Mouse (Mus musculus): ENCODE data around the gene Tspan14. TPM values are rescaled to one million over a fixed set of nuclear protein-coding genes. Genes with fewer than 3 reads are reported as not detected.

Gene Tspan14
- polyA plus RNA-seq, 1 experiment from 2014 or later = 61.1 TPM

DNA sequence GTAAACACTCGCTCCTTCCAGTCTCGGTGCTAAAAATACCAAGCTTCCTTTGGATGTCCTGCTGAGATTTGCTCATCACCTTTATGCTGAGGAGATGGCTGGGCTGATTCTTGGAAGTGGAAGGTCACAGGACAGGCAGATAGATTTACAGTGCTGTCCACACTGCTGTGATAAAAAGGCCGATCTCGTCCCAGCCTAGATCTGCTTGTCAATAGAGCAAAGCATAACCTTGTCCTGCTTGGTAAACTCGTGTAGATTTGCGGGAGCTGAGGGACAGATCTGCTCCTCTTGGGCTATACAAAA is 942 bp upstream of the Tspan14 start:
- 5% methylated on average over 6 of the region's 6 CpGs for WGBS

DNA sequence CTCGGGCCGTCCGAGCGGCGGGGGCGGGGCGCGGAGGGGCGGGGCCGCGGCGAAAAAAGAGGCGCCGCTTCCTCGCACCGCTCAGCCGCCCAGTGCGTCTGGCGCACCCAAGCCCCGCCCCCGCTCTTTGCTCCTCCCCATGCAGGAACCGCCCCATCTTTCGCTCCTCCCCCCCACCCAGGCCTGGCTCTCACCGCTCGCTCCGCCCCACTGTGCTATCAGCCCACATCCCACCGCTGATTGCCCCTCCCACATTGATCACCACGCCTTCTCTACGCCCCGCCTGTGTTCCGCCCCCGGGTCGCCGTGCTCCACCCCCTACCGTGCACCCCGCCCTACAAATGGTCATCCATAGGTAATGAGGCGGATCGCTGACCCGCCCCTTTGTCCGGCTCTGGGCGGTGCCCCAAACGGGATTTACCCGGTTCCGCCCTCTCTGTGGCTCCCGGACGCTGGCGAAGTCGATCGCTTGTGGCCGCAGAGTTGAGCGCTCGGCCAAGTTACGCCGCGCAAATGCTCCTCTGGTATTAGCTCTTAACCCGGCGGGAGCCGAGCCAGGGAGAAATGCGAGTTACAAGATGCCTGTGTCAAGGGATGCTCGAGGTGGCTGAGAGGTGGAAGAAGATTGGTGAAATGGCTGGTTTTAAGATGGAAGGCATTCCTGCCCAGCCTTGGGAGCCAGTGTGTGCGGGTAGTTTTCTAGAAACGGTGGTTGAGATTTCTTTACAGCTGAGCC is 423 bp upstream of the Tspan14 start:
- H3K36me3 ChIP-seq = no peaks in the 10 kb centered on the region
- H3K27ac ChIP-seq (replicated peaks) = peak overlapping the region; percentile 88
- under 1% methylated on average over 41 of the region's 62 CpGs for WGBS
- peaks cover 40% of the 10 kb centered on the region for H3K4me1 ChIP-seq (replicated peaks)
- peak overlapping the region; percentile 88 for H3K9ac ChIP-seq
- H3K9me3 ChIP-seq = no peaks in the 10 kb centered on the region
- H3K4me3 ChIP-seq = peak overlapping the region; percentile 95
- no peaks in the 10 kb centered on the region for H3K27me3 ChIP-seq
- H3K4me2 ChIP-seq = peak overlapping the region; percentile 81
- peak; percentile 92 for ATAC-seq (ENCODE audit: low FRiP score, low read depth)

More for the DNA sequence above, 942 bp upstream of the Tspan14 start:
- H3K9me3 ChIP-seq = no peaks in the 10 kb centered on the region
- peak overlapping the region; percentile 81 for H3K4me2 ChIP-seq
- peak overlapping the region; percentile 88 for H3K27ac ChIP-seq (replicated peaks)
- no peaks in the 10 kb centered on the region for H3K27me3 ChIP-seq
- peaks cover 37% of the 10 kb centered on the region for H3K4me1 ChIP-seq (replicated peaks)
- H3K4me3 ChIP-seq = peak overlapping the region; percentile 95
- H3K36me3 ChIP-seq = no peaks in the 10 kb centered on the region
- 0 out of 2 replicates have a peak, but pooled peaks have one; percentile 0 for ATAC-seq (ENCODE audit: low FRiP score, low read depth)
- peak overlapping the region; percentile 50 for H3K9ac ChIP-seq

DNA sequence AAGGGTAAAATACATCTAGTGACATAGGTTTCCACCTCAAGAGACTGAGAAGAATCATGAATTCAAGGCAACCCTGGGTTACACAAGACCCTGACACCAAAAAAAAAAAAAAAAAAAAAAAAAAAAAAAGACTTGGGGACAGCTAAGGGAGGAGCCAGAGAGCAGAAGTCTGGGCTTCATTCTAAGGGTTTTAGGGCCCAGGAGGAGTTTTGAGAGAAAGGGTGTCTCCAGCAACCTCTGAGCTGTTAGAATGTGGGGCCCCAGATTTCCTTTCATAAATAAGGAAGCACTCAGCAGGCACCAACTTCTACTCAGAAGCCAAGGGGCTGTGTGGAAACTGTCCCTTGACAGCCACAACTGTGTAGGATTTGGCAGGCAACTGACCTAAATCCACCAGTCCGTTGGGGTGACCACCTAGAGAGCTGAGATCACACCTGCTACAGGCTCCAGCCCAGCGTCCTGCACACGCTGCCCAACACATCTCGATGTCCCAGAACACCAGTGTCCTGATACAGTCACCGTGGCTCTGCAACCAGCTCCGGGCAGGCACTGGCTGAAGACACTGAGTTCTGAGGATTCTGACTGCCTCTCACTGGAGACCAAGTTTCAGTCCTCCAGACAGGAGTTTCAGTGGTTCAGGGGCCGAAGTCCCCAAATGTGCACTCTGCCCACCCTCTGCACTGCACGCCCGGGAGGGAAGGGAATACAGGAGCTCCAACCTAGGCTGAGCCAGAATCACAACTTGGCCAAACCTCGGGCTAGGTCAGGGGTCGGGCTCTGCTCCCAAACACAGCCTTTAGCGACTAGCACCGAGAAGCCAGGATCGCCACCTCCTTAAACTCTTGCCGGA is 875 bp downstream of the Tspan14 start:
- no peak; the same call in 1 of the 2 replicates for ATAC-seq (ENCODE audit: low FRiP score, low read depth)
- Histone ChIP-seq H3K27ac (replicated peaks) (peak overlapping the region; percentile 88), H3K36me3 (no peaks in the 10 kb centered on the region), H3K9me3 (no peaks in the 10 kb centered on the region), H3K4me1 (replicated peaks) (peaks cover 40% of the 10 kb centered on the region), H3K4me3 (peak overlapping the region; percentile 95), H3K4me2 (peak overlapping the region; percentile 81), H3K9ac (peak overlapping the region; percentile 88), H3K27me3 (no peaks in the 10 kb centered on the region)
- WGBS = 2% methylated on average over 15 of the region's 15 CpGs

DNA sequence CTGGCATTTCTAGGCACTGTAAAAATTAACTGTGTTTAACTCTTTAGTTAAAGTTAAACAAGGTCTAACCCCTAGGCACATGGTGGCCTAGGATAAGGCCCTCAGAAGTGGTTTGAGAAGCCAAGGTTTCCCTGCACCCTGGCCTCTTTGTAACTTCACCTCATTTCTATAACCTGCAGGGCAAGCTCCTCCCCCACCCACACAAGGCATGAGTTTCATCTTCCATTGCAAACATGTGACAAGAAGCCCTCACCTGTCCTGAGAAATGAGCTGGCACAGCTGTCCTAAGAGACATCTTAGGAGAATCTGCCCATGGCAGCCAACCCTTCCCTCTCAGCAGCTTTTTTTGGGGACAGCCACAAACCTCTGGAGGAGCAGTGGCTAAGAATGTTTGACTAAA is 1.7 kb downstream of the Tspan14 start:
- Histone ChIP-seq H3K9ac (peak overlapping the region; percentile 88; the same call in 1 of the 2 replicates), H3K27me3 (no peaks in the 10 kb centered on the region), H3K36me3 (no peaks in the 10 kb centered on the region), H3K4me3 (peak overlapping the region; percentile 95), H3K27ac (replicated peaks) (no peak overlapping the region), H3K4me1 (replicated peaks) (peaks cover 46% of the 10 kb centered on the region), H3K9me3 (no peaks in the 10 kb centered on the region), H3K4me2 (peak overlapping the region; percentile 81)
- ATAC-seq (ENCODE audit: low FRiP score, low read depth) = no peak

DNA sequence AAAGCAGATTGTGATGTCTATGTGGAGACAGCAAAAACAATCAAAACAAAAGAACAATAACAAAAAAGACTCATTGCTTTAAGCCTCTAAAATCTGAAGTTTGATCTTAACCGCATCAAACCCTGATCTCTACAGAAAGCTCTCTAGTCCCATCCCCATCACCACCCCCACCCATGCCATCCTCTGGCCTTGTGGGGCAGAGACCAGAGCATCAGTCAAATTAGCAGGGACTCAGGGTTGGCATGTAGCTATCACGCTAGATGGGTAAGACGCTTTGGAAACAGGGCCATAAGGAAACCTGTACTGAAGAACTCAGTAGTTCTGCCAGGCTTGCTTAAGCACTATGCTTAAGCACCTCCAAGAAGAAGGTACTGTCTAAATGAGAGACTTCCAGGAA is 2.4 kb downstream of the Tspan14 start:
- Histone ChIP-seq H3K9me3 (no peaks in the 10 kb centered on the region), H3K4me2 (peak overlapping the region; percentile 81), H3K27ac (replicated peaks) (no peak overlapping the region), H3K27me3 (no peaks in the 10 kb centered on the region), H3K36me3 (no peaks in the 10 kb centered on the region), H3K4me3 (no peak overlapping the region), H3K4me1 (replicated peaks) (peaks cover 49% of the 10 kb centered on the region), H3K9ac (no peak overlapping the region)
- ATAC-seq (ENCODE audit: low FRiP score, low read depth) = no peak
- 95% methylated on average over 3 of the region's 3 CpGs for WGBS

DNA sequence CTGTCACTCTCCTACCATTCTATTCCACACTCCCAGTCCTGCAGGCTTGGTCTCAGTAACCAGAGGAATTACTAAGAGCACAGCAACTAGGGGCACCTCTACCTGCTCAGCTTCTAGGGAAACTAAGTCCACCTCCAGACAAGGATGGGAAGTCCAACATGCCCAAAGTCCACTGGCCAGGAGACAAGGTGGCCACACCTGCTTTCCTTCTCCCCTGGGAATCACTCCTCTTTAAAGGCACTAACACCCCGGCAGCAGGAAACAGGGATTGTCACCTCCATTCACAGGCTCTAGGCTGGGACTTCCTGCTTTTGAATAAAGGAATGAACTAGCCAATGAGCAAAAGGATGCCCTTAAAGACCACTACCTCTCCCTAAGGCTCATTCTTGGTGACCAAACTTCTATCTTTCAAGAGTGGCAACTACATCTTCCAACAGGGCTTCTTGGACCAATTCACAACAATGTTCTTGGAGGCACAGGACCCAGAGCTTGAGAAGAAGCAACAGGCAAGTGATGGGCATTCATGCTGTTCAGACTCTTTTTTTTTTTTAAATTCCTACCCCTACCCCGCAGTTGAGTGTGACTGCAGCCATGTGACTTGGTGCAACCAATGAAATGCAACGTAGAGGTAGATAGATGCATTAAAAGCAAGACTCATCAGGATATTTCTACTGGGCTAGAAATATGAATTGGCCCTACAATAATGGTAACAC is 3.0 kb downstream of the Tspan14 start:
- no peak overlapping the region for H3K27ac ChIP-seq (replicated peaks)
- no peaks in the 10 kb centered on the region for H3K27me3 ChIP-seq
- H3K4me1 ChIP-seq (replicated peaks) = peaks cover 54% of the 10 kb centered on the region
- H3K4me3 ChIP-seq = no peak overlapping the region
- no peaks in the 10 kb centered on the region for H3K36me3 ChIP-seq
- no peak for ATAC-seq (ENCODE audit: low FRiP score, low read depth)
- WGBS = 80% methylated on average over 3 of the region's 3 CpGs
- H3K4me2 ChIP-seq = peak overlapping the region; percentile 81; the same call in 1 of the 2 replicates
- H3K9me3 ChIP-seq = no peaks in the 10 kb centered on the region
- H3K9ac ChIP-seq = no peak overlapping the region

DNA sequence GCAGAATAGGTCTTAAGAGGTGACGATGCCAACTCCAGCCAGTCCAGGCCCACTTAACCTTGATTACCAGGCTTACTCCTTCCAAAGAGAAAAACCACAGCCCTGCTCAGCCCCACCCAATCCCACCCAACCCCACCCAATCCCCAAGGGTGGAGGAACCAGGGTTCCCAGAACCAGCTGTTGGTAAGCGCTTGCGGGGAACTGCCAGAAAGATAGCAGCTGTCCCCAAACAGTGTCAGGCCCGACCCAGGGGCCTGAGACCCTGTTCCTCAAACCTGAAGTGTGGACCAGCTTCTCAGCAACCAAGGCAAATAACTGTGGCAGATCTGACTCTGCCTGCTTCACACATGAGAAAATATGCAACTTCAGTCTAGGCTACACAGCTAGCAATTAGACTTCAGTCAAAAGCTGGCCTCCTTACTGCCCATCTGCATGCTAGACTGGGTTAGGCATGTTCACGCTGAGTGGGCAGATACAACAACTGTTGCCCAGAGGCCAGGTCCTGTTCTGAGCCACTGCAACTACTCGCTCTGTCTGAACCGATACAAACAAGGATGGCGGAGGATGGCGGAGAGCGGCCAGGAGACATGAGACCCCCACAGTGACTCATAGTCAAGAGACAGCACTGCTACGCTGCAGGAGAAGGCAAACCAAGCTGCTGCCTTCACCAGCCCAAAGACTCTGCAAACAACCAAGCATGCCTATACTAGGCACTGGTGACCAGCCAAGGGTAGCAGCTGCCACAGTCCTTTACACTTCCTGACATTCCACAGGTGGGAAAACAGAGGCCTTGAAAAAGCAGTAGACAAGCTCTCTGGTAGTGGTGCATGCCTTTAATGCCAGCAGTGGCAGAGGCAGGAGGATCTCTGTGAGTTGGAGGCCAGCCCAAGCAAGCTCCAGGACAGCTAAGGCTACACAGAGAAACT is 4.0 kb downstream of the Tspan14 start:
- H3K9ac ChIP-seq = no peak overlapping the region
- H3K4me1 ChIP-seq (replicated peaks) = peaks cover 58% of the 10 kb centered on the region
- H3K27ac ChIP-seq (replicated peaks) = no peak overlapping the region; the same call in 1 of the 2 replicates

DNA sequence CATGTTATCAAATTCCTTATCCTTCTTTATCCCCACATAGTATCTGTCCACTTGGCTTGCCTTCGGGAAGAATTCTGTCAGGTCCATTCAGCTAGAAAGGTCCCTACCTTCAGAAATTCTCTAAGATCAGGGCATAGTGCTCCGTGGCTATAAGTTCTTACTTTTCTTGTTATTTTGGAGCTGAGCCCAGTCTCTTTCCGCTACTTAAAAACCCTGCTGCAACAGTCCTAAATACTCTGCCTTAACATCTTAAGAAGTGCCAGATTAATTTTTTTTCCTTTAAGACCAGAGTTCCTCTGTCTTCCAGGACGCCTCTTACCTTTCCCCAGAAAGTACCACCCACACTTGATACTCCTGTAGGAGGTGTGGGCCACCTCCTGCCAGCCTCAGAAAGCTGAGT is 6.4 kb downstream of the Tspan14 start:
- Histone ChIP-seq H3K9me3 (no peaks in the 10 kb centered on the region), H3K4me1 (replicated peaks) (peaks cover 72% of the 10 kb centered on the region), H3K9ac (no peak overlapping the region), H3K27me3 (no peaks in the 10 kb centered on the region), H3K27ac (replicated peaks) (peak overlapping the region; percentile 1; the same call in 1 of the 2 replicates), H3K4me2 (no peak overlapping the region), H3K36me3 (no peaks in the 10 kb centered on the region), H3K4me3 (no peak overlapping the region)
- no peak for ATAC-seq (ENCODE audit: low FRiP score, low read depth)
- 55% methylated on average over 4 of the region's 4 CpGs for WGBS

More for the DNA sequence above, 4.0 kb downstream of the Tspan14 start:
- Histone ChIP-seq H3K9me3 (no peaks in the 10 kb centered on the region), H3K4me3 (no peak overlapping the region), H3K27me3 (no peaks in the 10 kb centered on the region), H3K4me2 (peak overlapping the region; percentile 14; the same call in 1 of the 2 replicates), H3K36me3 (no peaks in the 10 kb centered on the region)
- no peak for ATAC-seq (ENCODE audit: low FRiP score, low read depth)
- WGBS = 67% methylated on average over 11 of the region's 11 CpGs

DNA sequence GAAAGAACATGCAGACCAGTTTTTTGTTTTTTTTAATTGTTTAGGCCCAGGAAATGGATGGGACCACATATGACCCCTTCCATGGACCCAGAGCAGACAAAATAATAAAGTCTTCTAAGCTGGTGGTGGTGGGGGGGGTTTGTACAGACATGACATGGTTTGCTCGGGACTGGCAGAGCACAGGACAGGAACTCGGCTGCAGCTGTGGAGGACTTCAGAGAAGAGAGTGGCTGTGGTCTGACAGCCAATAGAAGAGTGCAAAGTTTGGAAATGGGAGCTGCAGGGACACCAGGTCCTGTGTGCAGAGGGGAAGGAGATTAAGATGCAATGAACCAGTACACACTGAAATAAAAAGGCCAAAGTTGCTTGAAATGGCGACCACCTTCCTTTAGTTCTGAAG is 7.0 kb downstream of the Tspan14 start:
- H3K4me1 ChIP-seq (replicated peaks) = peaks cover 72% of the 10 kb centered on the region
- no peaks in the 10 kb centered on the region for H3K27me3 ChIP-seq
- H3K36me3 ChIP-seq = no peaks in the 10 kb centered on the region
- H3K9me3 ChIP-seq = no peaks in the 10 kb centered on the region
- no peak overlapping the region for H3K9ac ChIP-seq
- 0 out of 2 replicates have a peak overlapping the region, but pooled peaks have one; percentile 1 for H3K27ac ChIP-seq (replicated peaks)
- 47% methylated on average over 3 of the region's 3 CpGs for WGBS
- no peak for ATAC-seq (ENCODE audit: low FRiP score, low read depth)
- H3K4me3 ChIP-seq = no peak overlapping the region
- H3K4me2 ChIP-seq = no peak overlapping the region

DNA sequence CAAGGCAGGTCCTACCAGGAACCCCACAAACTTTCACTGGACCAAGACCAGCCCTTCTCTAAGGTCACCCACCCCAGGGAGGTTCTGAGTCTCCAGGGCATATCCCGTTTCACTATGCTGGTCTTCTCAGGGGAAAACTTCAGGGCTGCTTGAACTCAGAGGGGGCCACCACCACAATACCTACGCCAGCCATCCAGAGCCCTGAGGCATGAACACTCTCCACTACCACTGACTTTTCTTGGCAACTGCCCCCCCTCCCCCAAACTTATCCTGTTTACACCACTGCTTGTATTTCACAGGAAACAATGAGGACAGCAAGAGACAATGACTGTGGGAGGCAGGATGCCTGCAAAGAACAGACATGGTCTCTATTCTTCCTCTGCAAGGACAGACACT is 7.6 kb downstream of the Tspan14 start:
- no peak for ATAC-seq (ENCODE audit: low FRiP score, low read depth)
- Histone ChIP-seq H3K27me3 (no peaks in the 10 kb centered on the region), H3K36me3 (no peaks in the 10 kb centered on the region), H3K27ac (replicated peaks) (peak overlapping the region; percentile 38), H3K4me2 (no peak overlapping the region), H3K9me3 (no peaks in the 10 kb centered on the region), H3K9ac (no peak overlapping the region), H3K4me3 (no peak overlapping the region), H3K4me1 (replicated peaks) (peaks cover 72% of the 10 kb centered on the region)
- WGBS = 50% methylated on average over 2 of the region's 2 CpGs

All from hindbrain, embryonic 15.5 days (tissue).